17 mouse cellular contexts compared by ENCODE assay signal in the genomic region with DNA sequence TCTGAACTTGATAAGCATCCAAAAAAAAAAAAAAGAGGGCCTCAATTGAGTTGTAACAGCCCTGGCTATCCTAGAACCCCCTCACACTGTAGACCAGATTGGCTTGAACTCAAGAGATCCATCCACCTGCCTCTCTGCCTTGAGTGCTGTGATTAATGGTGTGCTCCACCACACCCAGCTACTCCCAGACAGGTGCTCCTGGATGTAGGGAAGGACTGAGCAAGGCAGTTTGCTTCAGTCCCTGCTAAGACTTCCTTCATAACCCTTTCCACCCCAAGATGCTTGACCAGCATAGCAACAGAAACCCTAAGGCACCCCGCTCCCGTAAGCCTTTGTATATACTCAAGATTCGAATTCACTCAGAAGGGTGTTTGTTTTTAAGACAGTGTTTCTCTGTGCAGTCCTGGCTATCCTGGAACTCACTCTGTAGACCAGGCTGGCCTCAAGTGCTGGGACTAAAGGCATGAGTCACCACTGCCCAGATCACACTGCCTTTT. TPM values are rescaled to one million over a fixed set of nuclear protein-coding genes. Genes with fewer than 3 reads are reported as not detected.
DNase-seq lines count a peak whose midpoint lies in the region; ATAC-seq and TF ChIP-seq lines count a peak whose summit lies in the region.
"Had no signal": no experiment of that assay in that cellular context is flagged by ENCODE, and none has a peak within 500 bp of the region (broad histone marks: within the 10 kb centered on the region; RNA-seq: fewer than 3 reads in every experiment).

No protein-coding gene starts in this region.

- TF ChIP-seq CTCF in hindbrain, postnatal 0 days (IDR thresholded peaks at IDR 0.05; ENCODE audit: low read depth): no peak

- no peak overlapping the region for H3K4me2 ChIP-seq in hindbrain, postnatal 0 days (ENCODE audit: low read depth, low read length)
- no peak overlapping the region for H3K4me2 ChIP-seq in hindbrain, embryonic 14.5 days (replicated peaks)
- H3K4me2 ChIP-seq in midbrain, embryonic 12.5 days (replicated peaks): no peak overlapping the region
- H3K4me2 ChIP-seq in neural tube, embryonic 15.5 days: no peak overlapping the region
- H3K4me2 ChIP-seq: hindbrain, embryonic 13.5 days had no signal

- no peaks in the 10 kb centered on the region for H3K9me3 ChIP-seq in hindbrain, postnatal 0 days (ENCODE audit: low read length)
- H3K9me3 ChIP-seq in hindbrain, embryonic 14.5 days (ENCODE audit: control insufficient read depth, low read length): no peaks in the 10 kb centered on the region
- H3K9me3 ChIP-seq in midbrain, embryonic 12.5 days: no peaks in the 10 kb centered on the region
- no peaks in the 10 kb centered on the region for H3K9me3 ChIP-seq in midbrain, embryonic 10.5 days (replicated peaks)
- no peaks in the 10 kb centered on the region for H3K9me3 ChIP-seq in neural tube, embryonic 15.5 days (replicated peaks)
- H3K9me3 ChIP-seq: hindbrain, embryonic 13.5 days; megakaryocyte, embryonic 14.5 days had no signal

- DNase-seq in hindbrain, postnatal 0 days (ENCODE audit: low spot score): no peak
- no peak for DNase-seq in hindbrain, embryonic 14.5 days (ENCODE audit: low spot score)
- no peak for DNase-seq in midbrain, embryonic 10.5 days (ENCODE audit: low spot score)
- peak; percentile 54 for DNase-seq in ZHBTc4 (ENCODE audit: low read depth, low spot score)
- DNase-seq in heart, adult 18-20 months: no peak
- DNase-seq: adrenal gland, adult 8-10 months; cerebellum, adult 8-10 months; gastrocnemius, postnatal 10 days; kidney, adult 9 months; lung, postnatal 10 days; right cerebral cortex, postnatal 14 days had no signal

- 88% methylated on average over 3 of the region's 3 CpGs for WGBS in hindbrain, postnatal 0 days
- 82% methylated on average over 3 of the region's 3 CpGs for WGBS in hindbrain, embryonic 14.5 days
- WGBS in midbrain, embryonic 12.5 days: 85% methylated on average over 3 of the region's 3 CpGs
- WGBS in midbrain, embryonic 10.5 days: 92% methylated on average over 3 of the region's 3 CpGs
- 83% methylated on average over 3 of the region's 3 CpGs for WGBS in neural tube, embryonic 15.5 days

- no peaks in the 10 kb centered on the region for H3K27me3 ChIP-seq in hindbrain, postnatal 0 days (ENCODE audit: insufficient read depth, low read length)
- H3K27me3 ChIP-seq in hindbrain, embryonic 14.5 days (ENCODE audit: control insufficient read depth, insufficient read depth, low read length): no peaks in the 10 kb centered on the region
- H3K27me3 ChIP-seq in midbrain, embryonic 12.5 days: no peaks in the 10 kb centered on the region
- H3K27me3 ChIP-seq in midbrain, embryonic 10.5 days (ENCODE audit: low read depth, poor library complexity, severe bottlenecking): no peaks in the 10 kb centered on the region
- H3K27me3 ChIP-seq in neural tube, embryonic 15.5 days (replicated peaks): no peaks in the 10 kb centered on the region
- H3K27me3 ChIP-seq: hindbrain, embryonic 13.5 days; megakaryocyte, embryonic 14.5 days had no signal

- 0 out of 2 replicates have a peak, but pooled peaks have one; percentile 18 for ATAC-seq in hindbrain, postnatal 0 days
- ATAC-seq in hindbrain, embryonic 14.5 days (ENCODE audit: low FRiP score): no peak
- no peak for ATAC-seq in midbrain, embryonic 12.5 days (ENCODE audit: low FRiP score, low read depth)
- no peak for ATAC-seq in neural tube, embryonic 15.5 days (ENCODE audit: low FRiP score)

- no peak overlapping the region for H3K27ac ChIP-seq in hindbrain, postnatal 0 days
- no peak overlapping the region for H3K27ac ChIP-seq in hindbrain, embryonic 14.5 days
- H3K27ac ChIP-seq in midbrain, embryonic 12.5 days (replicated peaks): 0 out of 2 replicates have a peak overlapping the region, but pooled peaks have one; percentile 15
- H3K27ac ChIP-seq in midbrain, embryonic 10.5 days (replicated peaks): no peak overlapping the region
- H3K27ac ChIP-seq in neural tube, embryonic 15.5 days (replicated peaks): no peak overlapping the region
- H3K27ac ChIP-seq: hindbrain, embryonic 13.5 days had no signal

- no peaks in the 10 kb centered on the region for H3K4me1 ChIP-seq in hindbrain, postnatal 0 days (ENCODE audit: insufficient read depth, low read length)
- no peaks in the 10 kb centered on the region for H3K4me1 ChIP-seq in hindbrain, embryonic 14.5 days (replicated peaks; ENCODE audit: control insufficient read depth, insufficient read depth, low read length)
- no peaks in the 10 kb centered on the region for H3K4me1 ChIP-seq in midbrain, embryonic 12.5 days
- no peaks in the 10 kb centered on the region for H3K4me1 ChIP-seq in midbrain, embryonic 10.5 days
- no peaks in the 10 kb centered on the region for H3K4me1 ChIP-seq in neural tube, embryonic 15.5 days
- H3K4me1 ChIP-seq: hindbrain, embryonic 13.5 days; megakaryocyte, embryonic 14.5 days had no signal

- H3K36me3 ChIP-seq in hindbrain, postnatal 0 days (ENCODE audit: insufficient read depth, low read length): peaks cover 14% of the 10 kb centered on the region; the same call in 1 of the 2 replicates
- peaks cover 52% of the 10 kb centered on the region for H3K36me3 ChIP-seq in hindbrain, embryonic 14.5 days (replicated peaks; ENCODE audit: control insufficient read depth, insufficient read depth)
- H3K36me3 ChIP-seq in midbrain, embryonic 12.5 days: peaks cover 39% of the 10 kb centered on the region
- H3K36me3 ChIP-seq in midbrain, embryonic 10.5 days: peaks cover 82% of the 10 kb centered on the region
- peaks cover 18% of the 10 kb centered on the region for H3K36me3 ChIP-seq in neural tube, embryonic 15.5 days

- H3K9ac ChIP-seq in hindbrain, postnatal 0 days (replicated peaks; ENCODE audit: low read length): no peak overlapping the region
- no peak overlapping the region for H3K9ac ChIP-seq in hindbrain, embryonic 14.5 days
- no peak overlapping the region for H3K9ac ChIP-seq in midbrain, embryonic 12.5 days (replicated peaks)
- no peak overlapping the region for H3K9ac ChIP-seq in neural tube, embryonic 15.5 days (replicated peaks)
- H3K9ac ChIP-seq: hindbrain, embryonic 13.5 days had no signal

- no peak overlapping the region for H3K4me3 ChIP-seq in hindbrain, postnatal 0 days (ENCODE audit: low read length)
- H3K4me3 ChIP-seq in hindbrain, embryonic 14.5 days (replicated peaks; ENCODE audit: low read length): no peak overlapping the region
- no peak overlapping the region for H3K4me3 ChIP-seq in midbrain, embryonic 12.5 days
- H3K4me3 ChIP-seq in midbrain, embryonic 10.5 days: no peak overlapping the region
- H3K4me3 ChIP-seq in neural tube, embryonic 15.5 days (replicated peaks): no peak overlapping the region
- H3K4me3 ChIP-seq: hindbrain, embryonic 13.5 days; megakaryocyte, embryonic 14.5 days had no signal

RNA-seq across cellular contexts. Expression of a gene that starts 28.2 kb away (rescaled TPM):
- total RNA-seq in hindbrain, postnatal 0 days (2014; rRNA removed): 0.50 and 2.2 TPM in 2 replicates
- 1.3 and 1.9 TPM in 2 replicates for polyA plus RNA-seq in hindbrain, postnatal 0 days (2015; fragmentation: Nextera tagmentation; extraction: Ambion mirVana)
- polyA plus RNA-seq in hindbrain, embryonic 14.5 days (2014; fragmentation: Nextera tagmentation; extraction: Ambion mirVana): 0.56 and 0.85 TPM in 2 replicates
- polyA plus RNA-seq in midbrain, embryonic 12.5 days (2016; fragmentation: Nextera tagmentation; extraction: Ambion mirVana): 0.17 and 0.22 TPM in 2 replicates
- 0.14 and 0.23 TPM in 2 replicates for polyA plus RNA-seq in midbrain, embryonic 10.5 days (2016; fragmentation: Nextera tagmentation; extraction: Ambion mirVana)
- total RNA-seq in heart, adult 18-20 months (2021): not detected
- polyA plus RNA-seq in neural tube, embryonic 15.5 days (2015; fragmentation: Nextera tagmentation; extraction: Ambion mirVana): 0.43 and 0.75 TPM in 2 replicates
- total RNA-seq: gastrocnemius, postnatal 10 days; heart, adult 8-10 months had no signal
- polyA plus RNA-seq: heart, postnatal 0 days had no signal

RNA-seq across cellular contexts. Expression of a gene that starts 34.3 kb away (rescaled TPM):
- total RNA-seq in hindbrain, postnatal 0 days (2014; rRNA removed): 57.3 and 73.8 TPM in 2 replicates
- 36.8 and 39.1 TPM in 2 replicates for polyA plus RNA-seq in hindbrain, postnatal 0 days (2015; fragmentation: Nextera tagmentation; extraction: Ambion mirVana)
- polyA plus RNA-seq in hindbrain, embryonic 14.5 days (2014; fragmentation: Nextera tagmentation; extraction: Ambion mirVana): 23.7 and 26.2 TPM in 2 replicates
- 50.3 and 53.9 TPM in 2 replicates for polyA plus RNA-seq in midbrain, embryonic 12.5 days (2016; fragmentation: Nextera tagmentation; extraction: Ambion mirVana)
- 39.4 and 40.7 TPM in 2 replicates for polyA plus RNA-seq in midbrain, embryonic 10.5 days (2016; fragmentation: Nextera tagmentation; extraction: Ambion mirVana)
- total RNA-seq in heart, adult 18-20 months (2021): 10 to 100 TPM; 41.4 to 46.0 TPM
- 27.0 and 27.5 TPM in 2 replicates for polyA plus RNA-seq in neural tube, embryonic 15.5 days (2015; fragmentation: Nextera tagmentation; extraction: Ambion mirVana)
